Mouse (Mus musculus) CH12.LX (cell line): ENCODE results near the gene Enkur.

Experiments used
- CHD2 ChIP-seq: IDR thresholded peaks from 2 replicates; pipeline ENCODE4 v1.6.1; 2011; ENCODE audit warnings: low read length, improper control_type of control experiment
- CTCF ChIP-seq, 2 experiments: IDR thresholded peaks in 1 of 2; conservative IDR thresholded peaks in 1 of 2; 2 replicates each; pipeline ENCODE4 v1.5.1; 2011 to 2012; ENCODE audit warnings: low read depth in 2 of 2, low read length in 2 of 2, improper control_type of control experiment in 1 of 2, inconsistent platforms in 1 of 2, mild to moderate bottlenecking in 1 of 2, moderate library complexity in 1 of 2
- MAFK ChIP-seq: IDR thresholded peaks from 2 replicates; pipeline ENCODE4 v1.6.1; 2011; ENCODE audit warnings: low read length, improper control_type of control experiment; ENCODE audit not compliant: insufficient replicate concordance
- POLR2A ChIP-seq: IDR thresholded peaks from 2 replicates; pipeline ENCODE4 v1.6.1; 2011; ENCODE audit warnings: low read depth, mild to moderate bottlenecking, improper control_type of control experiment, low read length
- USF1 ChIP-seq: IDR thresholded peaks from 2 replicates; pipeline ENCODE4 v1.6.1; 2014; ENCODE audit warnings: low read depth, mild to moderate bottlenecking, inconsistent platforms, low read length, improper control_type of control experiment

DNA sequence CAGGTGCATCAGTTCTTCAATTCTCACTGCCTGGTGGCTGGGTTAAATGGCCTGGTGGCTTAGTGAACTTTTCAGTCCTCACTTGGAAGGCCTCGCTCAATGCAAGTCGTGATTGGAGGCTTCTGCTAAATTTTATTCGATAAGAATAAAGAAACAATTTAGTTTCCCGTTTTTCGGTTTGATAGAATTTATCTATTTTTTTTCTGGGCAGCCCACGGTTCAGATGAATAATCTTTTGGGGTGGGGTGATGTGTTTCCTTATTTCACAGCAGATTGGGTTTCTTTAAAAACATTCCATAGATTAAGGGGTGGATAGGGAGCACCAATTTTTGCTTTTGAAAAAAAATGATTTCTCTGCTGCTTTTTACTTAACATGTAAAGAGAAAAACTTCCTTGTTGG lies 1.1 kb upstream of the Enkur start:
- no peak for TF ChIP-seq USF1
- no peak for TF ChIP-seq MAFK
- TF ChIP-seq CHD2, result no peak
- TF ChIP-seq CTCF (conservative IDR thresholded peaks at IDR 0.05 in 1 of 2, IDR thresholded peaks at IDR 0.05 in 1 of 2; ENCODE audit: low read depth in 2 of 2, low read length in 2 of 2), result no peak
- no peak for TF ChIP-seq POLR2A
